Mouse (Mus musculus) WW6 (cell line): ENCODE data around the gene Pirb.

ENCODE experiments used
- DNase-seq: peaks from one replicate; pipeline ENCODE4 v3.0.0-alpha.2; 2013; ENCODE audit warnings: low read depth, low spot score

Pirb gene

GRCm38 (mm10) chr7:3692382-3692986 is 27.7 kb downstream of the Pirb start, which contains the start of gene Tsen34:
Tsen34 (plus strand) TSS chr7:3692863.
- no peak for DNase-seq

GRCm38 (mm10) chr7:3691919-3692318 is 28.3 kb downstream of the Pirb start:
- DNase-seq = no peak

- no peak for DNase-seq
Observed at GRCm38 (mm10) chr7:3685400-3686187, 34.6 kb downstream of the Pirb start.

GRCm38 (mm10) chr7:3684698-3685097 is 35.5 kb downstream of the Pirb start:
- no peak for DNase-seq

- no peak for DNase-seq
Observed at GRCm38 (mm10) chr7:3683908-3684550, 36.2 kb downstream of the Pirb start.

GRCm38 (mm10) chr7:3677342-3677741 is 42.8 kb downstream of the Pirb start, which contains the start of gene Tmc4:
Tmc4 (minus strand) TSS chr7:3677553.
- no peak for DNase-seq

- no peak for DNase-seq
Observed at GRCm38 (mm10) chr7:3676371-3676770, 43.8 kb downstream of the Pirb start.

GRCm38 (mm10) chr7:3675228-3675548 is 45.0 kb downstream of the Pirb start:
- DNase-seq = no peak

- DNase-seq = peak; percentile 62
Observed at GRCm38 (mm10) chr7:3674507-3675227, 45.5 kb downstream of the Pirb start.

GRCm38 (mm10) chr7:3666921-3667391 is 53.2 kb downstream of the Pirb start:
- no peak for DNase-seq

- DNase-seq = peak; percentile 88
Observed at GRCm38 (mm10) chr7:3665215-3666114, 54.7 kb downstream of the Pirb start, which contains the start of gene Leng1. Leng1 (minus strand) TSS chr7:3665840.

- no peak for DNase-seq
Observed at GRCm38 (mm10) chr7:3664524-3665214, 55.5 kb downstream of the Pirb start.
